Mouse (Mus musculus) cerebellum, postnatal 4 days (tissue): ENCODE results near the gene Fads3.
A peak's percentile ranks its signal among the peaks of the same experiment; 100 is the strongest.

Experiments
- DNase-seq, 2 experiments: peaks; one replicate each; pipeline ENCODE4 v3.0.0; 2022; ENCODE audit warnings: low spot score in 2 of 2, mixed read lengths in 1 of 2

The Fads3 gene

GRCm38 (mm10) chr19:10070186-10070980 lies 29.0 kb downstream of the Fads3 start:
- no peak for DNase-seq

GRCm38 (mm10) chr19:10071166-10071565 lies 29.8 kb downstream of the Fads3 start:
- DNase-seq, result no peak

- no peak for DNase-seq
Observed at GRCm38 (mm10) chr19:10071892-10072291, 30.5 kb downstream of the Fads3 start.

- no peak for DNase-seq
Observed at GRCm38 (mm10) chr19:10073145-10073544, 31.8 kb downstream of the Fads3 start.

- DNase-seq, result no peak
Observed at GRCm38 (mm10) chr19:10078392-10078791, 37.0 kb downstream of the Fads3 start.

DNA sequence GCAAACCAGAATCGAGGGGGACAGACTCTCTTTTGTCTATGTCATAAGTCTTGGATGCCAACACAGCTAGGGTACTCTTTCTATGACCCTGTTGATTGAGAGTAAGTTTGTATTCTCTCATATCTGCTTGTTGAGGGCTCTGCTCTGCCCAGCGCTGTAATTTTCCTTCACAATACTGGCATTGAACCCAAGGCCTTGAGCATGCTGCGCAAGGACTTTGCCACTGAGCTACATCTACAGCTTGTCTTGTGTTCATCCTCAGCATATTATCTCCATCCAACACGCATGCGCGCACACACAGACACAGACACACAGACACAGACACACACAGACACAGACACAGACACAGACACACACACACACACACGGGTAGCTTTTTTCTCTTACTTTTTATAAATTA lies 39.0 kb downstream of the Fads3 start:
- no peak for DNase-seq

GRCm38 (mm10) chr19:10082105-10082504 lies 40.7 kb downstream of the Fads3 start:
- DNase-seq, result no peak

DNA sequence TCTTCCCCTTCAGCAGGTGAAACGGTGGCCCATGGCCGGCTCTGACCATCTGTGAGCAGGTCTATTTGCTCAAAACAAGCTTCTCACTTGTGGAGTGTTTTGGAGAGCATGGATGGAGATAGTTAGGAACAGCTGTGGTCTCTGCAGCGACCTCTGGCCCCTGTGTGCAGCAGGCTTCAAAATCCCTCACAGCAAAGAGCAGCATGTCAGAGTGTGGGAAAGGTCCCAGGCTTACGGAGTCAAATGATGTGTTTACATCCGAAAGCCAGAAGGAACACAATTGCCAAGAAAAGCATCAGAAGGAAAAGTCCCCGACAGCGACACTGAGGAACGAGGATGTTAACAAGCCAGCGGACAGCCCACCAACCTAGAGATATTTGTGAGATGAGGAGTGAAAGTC lies 44.1 kb downstream of the Fads3 start:
- no peak for DNase-seq

DNA sequence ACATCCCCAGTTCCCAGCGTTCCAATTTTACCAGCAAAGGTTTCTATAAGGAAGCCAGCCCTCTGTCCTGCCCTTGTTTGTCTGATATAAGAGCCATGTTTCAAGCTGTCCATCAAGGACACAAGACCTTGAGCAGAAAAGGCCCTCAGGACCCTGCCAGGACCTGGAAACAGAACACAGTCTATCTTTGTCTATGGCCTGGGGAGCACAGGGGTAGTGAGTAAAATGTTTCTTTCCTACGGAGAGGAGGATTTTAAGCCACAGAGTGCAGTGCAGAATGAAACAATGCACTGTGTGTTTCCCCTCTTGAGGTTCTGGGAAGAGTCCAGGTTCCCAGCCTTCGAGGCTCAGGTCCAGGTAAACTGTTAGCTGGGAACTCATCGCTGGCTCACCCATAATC lies 45.6 kb downstream of the Fads3 start:
- DNase-seq, result no peak

GRCm38 (mm10) chr19:10093829-10094228 lies 52.5 kb downstream of the Fads3 start:
- DNase-seq, result no peak

- DNase-seq, result no peak
Observed at GRCm38 (mm10) chr19:10094695-10095094, 53.3 kb downstream of the Fads3 start.

DNA sequence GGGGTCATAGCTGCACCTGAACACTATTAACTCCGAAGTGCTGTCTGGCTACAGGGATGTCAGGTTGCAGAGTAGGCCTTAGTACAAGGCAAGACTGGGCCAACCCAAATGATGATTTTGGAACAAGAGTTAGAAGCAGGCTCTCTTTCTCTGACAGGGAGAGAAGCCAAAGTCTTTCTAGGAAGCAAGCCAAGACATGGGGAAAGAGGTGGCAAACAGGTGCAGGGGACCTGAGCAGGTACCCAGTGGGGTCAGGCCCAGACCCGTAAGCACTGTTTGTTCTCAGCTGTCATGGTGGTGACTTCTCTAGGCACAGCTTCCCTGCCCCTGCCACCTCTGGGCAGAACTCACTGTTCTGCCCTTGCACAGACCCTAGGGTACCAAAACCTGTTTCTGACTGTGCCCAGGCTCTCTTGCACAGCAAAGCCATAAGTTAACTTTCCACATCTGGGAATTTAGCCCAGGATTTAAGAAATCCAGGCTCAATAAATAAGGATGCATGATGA lies 55.1 kb downstream of the Fads3 start:
- no peak for DNase-seq

- DNase-seq, result no peak
Observed at GRCm38 (mm10) chr19:10097826-10098225, 56.5 kb downstream of the Fads3 start.

DNA sequence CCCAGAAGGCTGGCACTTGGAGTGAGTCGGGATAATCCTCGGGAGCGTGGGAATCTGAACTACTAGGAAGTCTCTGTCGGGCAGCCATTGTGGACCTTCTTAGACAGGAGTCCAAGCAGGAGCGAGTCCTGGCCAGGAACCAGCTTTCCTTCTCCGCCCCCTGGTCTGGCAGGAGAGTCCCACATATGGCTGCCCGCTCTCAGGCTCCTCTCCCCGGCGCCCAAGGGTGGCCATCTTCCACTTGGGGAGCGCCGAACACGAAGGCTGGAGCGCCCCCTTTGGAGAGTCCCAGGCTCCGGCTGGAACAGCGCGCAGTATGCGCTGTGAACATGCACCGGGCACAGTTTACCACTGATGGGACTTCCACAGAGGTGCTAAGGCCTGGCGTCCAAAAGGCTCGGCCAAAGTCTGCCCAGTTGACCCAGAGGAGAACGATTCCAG lies 59.3 kb downstream of the Fads3 start:
- peak; percentile 56 to 76 for DNase-seq

- peak; percentile 81 to 90 for DNase-seq
Observed at GRCm38 (mm10) chr19:10101341-10102053, 60.1 kb downstream of the Fads3 start, which contains the start of gene Fads2. Fads2 (minus strand) TSS chr19:10101746.

GRCm38 (mm10) chr19:10102054-10102700 lies 60.8 kb downstream of the Fads3 start:
- no peak for DNase-seq

- peak; percentile 18 for DNase-seq
Observed at GRCm38 (mm10) chr19:10104234-10104633, 62.9 kb downstream of the Fads3 start.

- DNase-seq, result peak in 1 of 2 experiments; percentile 14
Observed at GRCm38 (mm10) chr19:10105034-10105493, 63.7 kb downstream of the Fads3 start.

DNA sequence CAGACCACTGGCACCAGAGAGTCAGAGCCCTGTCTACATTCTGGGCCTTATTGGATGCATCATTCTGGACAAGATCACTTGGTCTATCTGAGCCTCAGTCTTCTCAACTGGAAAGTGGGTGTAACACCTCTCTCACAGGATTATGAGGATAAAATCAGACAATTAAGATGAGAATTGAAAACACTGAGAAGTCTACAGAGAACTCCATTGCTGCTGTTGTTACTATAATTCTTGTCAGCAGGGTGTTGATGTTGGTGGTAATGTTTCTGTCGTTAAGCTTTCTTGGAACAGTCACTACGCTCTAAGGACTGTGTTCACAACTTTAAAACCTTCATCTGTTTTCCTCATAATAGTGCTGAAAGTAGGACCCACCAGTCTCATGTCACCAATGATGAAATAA lies 65.3 kb downstream of the Fads3 start:
- DNase-seq, result no peak

DNA sequence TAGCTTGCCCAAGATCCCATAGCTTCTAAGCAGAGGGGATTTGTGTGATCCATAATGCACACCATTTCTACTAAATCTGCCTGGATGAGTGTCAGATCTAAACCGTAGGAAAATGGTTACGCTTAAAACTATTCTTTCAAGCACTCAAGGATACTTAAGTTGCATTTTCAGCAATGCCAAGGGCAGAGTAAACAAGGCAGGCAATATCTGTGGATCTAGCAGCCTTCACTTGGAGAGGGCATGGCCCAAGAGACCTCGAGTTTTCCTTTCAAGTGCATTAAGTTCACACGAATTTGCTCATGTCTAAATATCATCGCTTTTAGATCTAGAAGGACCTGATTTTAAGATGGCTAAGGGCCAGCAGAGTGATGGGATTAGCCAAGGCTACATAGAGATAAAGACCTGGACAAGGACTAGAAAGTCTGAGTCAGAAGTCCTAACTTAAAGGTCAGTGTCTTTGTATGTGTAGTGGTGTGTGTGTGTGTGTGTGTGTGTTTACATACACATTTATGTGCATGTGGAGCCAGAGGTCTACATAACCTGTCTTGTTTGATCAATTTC lies 65.8 kb downstream of the Fads3 start:
- DNase-seq, result no peak

- peak in 1 of 2 experiments; percentile 14 for DNase-seq
Observed at GRCm38 (mm10) chr19:10108129-10108528, 66.8 kb downstream of the Fads3 start.

- no peak for DNase-seq
Observed at GRCm38 (mm10) chr19:10108666-10109065, 67.3 kb downstream of the Fads3 start.
